Mouse (Mus musculus) forebrain, embryonic 12.5 days (tissue): ENCODE data around the gene Trap1a. TPM values are rescaled to one million over a fixed set of nuclear protein-coding genes. Genes with fewer than 3 reads are reported as not detected.

ENCODE experiments used
- ATAC-seq: fragments of 200-750 bp; cut with Nextera tagmentation; 2 replicates; pipeline ENCODE4 v1.8.0; 2017; ENCODE audit warnings: moderate TSS enrichment; ENCODE audit not compliant: low FRiP score
- H3K27ac ChIP-seq: fragments of 300-500 bp; sonication (generic); 2 replicates; pipeline ENCODE4 v1.5.1; 2016; ENCODE audit warnings: mild to moderate bottlenecking
- H3K27me3 ChIP-seq: fragments of 300-500 bp; sonication (generic); 2 replicates; pipeline ENCODE4 v1.6.1; 2016; ENCODE audit warnings: mild to moderate bottlenecking
- H3K36me3 ChIP-seq: fragments of 300-500 bp; sonication (generic); replicated peaks from 2 replicates; pipeline ENCODE4 v1.6.1; 2016; ENCODE audit warnings: mild to moderate bottlenecking
- H3K4me1 ChIP-seq: fragments of 300-500 bp; sonication (generic); 2 replicates; pipeline ENCODE4 v1.6.1; 2016
- H3K4me2 ChIP-seq: fragments of 300-500 bp; sonication (generic); 2 replicates; pipeline ENCODE4 v1.6.1; 2016; ENCODE audit warnings: mild to moderate bottlenecking, moderate library complexity
- H3K4me3 ChIP-seq: fragments of 300-500 bp; sonication (generic); replicated peaks from 2 replicates; pipeline ENCODE4 v1.5.1; 2016; ENCODE audit warnings: mild to moderate bottlenecking
- H3K9ac ChIP-seq: fragments of 300-500 bp; sonication (generic); 2 replicates; pipeline ENCODE4 v1.6.1; 2016; ENCODE audit warnings: mild to moderate bottlenecking
- H3K9me3 ChIP-seq: fragments of 300-500 bp; sonication (generic); 2 replicates; pipeline ENCODE4 v1.6.1; 2016
- WGBS: fragments of 180-500 bp; shearing (Covaris S2); methylation state at CpG from one replicate; pipeline ENCODE4 v1.1.7; 2016; 5-methylcytosine and 5-hydroxymethylcytosine counted together
- polyA plus RNA-seq: library from polyadenylated mRNA; unstranded; fragments of >200 nt; fragmentation: Nextera tagmentation; extraction: Ambion mirVana; gene quantifications from 2 replicates; pipeline ENCODE4 v1.2.1, GENCODE M21; 2016

The Trap1a gene
- polyA plus RNA-seq, 1 experiment from 2014 or later: not detected

DNA sequence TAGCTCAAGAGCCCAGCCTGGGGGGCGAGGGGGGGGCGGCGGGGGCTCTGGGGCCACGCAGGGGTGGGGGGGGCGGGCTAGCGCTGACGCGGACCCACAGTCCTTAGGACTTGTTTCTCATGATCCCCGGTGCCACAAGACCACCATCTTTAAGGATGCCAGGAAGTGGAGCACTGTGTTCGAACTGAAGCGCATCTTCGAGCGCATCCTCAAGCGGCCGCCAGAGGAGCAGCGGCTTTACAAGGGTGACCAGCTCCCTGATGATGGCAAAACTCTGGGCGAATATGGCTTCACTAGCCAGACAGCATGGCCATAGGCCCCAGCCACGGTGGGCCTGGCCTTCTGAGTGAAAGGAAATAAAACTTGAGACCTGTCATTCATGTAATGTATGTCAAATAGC lies 24.9 kb downstream of the Trap1a start:
- H3K27ac ChIP-seq: no peak overlapping the region
- no peak overlapping the region for H3K9ac ChIP-seq
- 0 out of 2 replicates have a peak, but pooled peaks cover 5% of the 10 kb centered on the region for H3K27me3 ChIP-seq
- no peaks in the 10 kb centered on the region for H3K4me1 ChIP-seq
- no peak overlapping the region for H3K4me3 ChIP-seq
- H3K36me3 ChIP-seq: no peaks in the 10 kb centered on the region
- 73% methylated on average over 18 of the region's 18 CpGs for WGBS
- H3K9me3 ChIP-seq: no peaks in the 10 kb centered on the region
- ATAC-seq: no peak
- no peak overlapping the region for H3K4me2 ChIP-seq

DNA sequence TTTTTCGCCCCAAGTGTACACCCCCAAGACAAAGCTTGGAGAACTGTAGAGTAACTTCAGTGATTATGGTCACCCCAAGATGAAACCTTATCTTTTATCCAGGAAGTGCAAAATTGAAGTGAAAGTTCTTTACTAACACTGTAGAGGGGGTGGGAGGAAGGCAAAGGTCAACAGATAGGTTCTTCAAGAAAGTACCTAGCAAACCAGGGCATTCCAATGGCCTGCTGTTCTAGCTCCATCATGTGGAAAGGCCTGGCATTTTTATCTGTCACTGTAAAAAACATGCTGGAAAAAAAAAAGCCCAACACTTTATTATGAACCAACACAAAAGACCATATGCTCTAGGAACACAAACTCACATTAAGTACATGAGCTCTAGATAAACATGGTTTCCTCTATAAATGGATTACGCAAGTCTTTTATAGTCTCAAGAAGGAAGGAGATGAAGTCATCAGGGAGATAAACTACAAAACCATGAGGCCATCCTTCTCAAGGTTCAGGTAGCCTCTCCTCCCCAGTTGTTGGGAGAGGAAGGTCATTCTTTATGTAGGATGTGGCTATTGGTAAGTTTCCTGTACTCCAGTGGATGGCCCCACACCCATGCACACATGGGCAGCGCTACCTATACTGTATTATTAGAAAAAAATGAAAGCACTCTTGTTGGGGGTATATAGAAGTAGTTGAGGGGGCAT lies 33.5 kb downstream of the Trap1a start:
- no peak for ATAC-seq
- Histone ChIP-seq H3K27ac (no peak overlapping the region), H3K36me3 (no peaks in the 10 kb centered on the region), H3K9me3 (no peaks in the 10 kb centered on the region), H3K9ac (no peak overlapping the region), H3K4me3 (no peak overlapping the region), H3K4me2 (no peak overlapping the region), H3K4me1 (no peaks in the 10 kb centered on the region), H3K27me3 (peaks cover 4% of the 10 kb centered on the region; the same call in 1 of the 2 replicates)
- WGBS: 96% methylated on average over 3 of the region's 3 CpGs

DNA sequence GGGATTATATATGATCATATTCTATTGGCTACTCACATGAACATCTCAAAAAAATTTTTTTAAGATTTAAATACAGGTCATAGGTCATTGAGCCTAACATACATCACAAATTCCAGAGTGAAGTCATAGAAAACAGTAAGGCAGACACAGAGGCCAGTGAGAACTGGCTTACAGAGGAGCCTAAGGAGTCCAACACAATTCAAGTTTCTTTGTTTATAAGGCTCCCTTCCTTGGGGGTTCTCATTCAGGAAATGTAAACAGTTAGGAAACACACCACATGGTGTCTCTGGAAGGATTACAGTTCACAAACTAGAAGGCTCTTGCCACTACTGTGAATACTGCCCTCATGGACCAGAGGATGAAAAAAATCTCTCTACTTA lies 34.0 kb downstream of the Trap1a start:
- no peak overlapping the region for H3K4me2 ChIP-seq
- ATAC-seq: no peak
- no peak overlapping the region for H3K27ac ChIP-seq
- H3K4me3 ChIP-seq: no peak overlapping the region
- H3K36me3 ChIP-seq: no peaks in the 10 kb centered on the region
- no peaks in the 10 kb centered on the region for H3K9me3 ChIP-seq
- peaks cover 4% of the 10 kb centered on the region; the same call in 1 of the 2 replicates for H3K27me3 ChIP-seq
- H3K4me1 ChIP-seq: no peaks in the 10 kb centered on the region
- H3K9ac ChIP-seq: no peak overlapping the region

DNA sequence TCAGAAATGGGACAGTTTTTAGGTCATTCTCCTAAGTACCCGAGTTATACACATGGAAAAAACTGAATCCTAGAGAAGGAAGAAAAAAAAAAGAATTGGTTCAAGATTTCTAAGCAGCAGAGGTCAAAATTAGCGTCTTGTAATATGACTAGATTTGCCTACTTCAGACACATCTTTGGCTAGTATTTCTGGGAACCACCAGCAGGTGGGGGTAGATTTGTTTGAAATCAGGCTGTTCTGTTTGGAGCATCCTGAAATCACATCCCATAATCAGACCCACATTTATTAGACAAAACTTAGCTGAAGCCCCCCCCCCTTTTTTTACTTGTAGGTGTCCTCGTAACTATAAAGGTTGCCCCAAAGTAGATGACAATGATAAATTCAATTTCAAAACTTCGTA lies 35.6 kb downstream of the Trap1a start:
- no peak overlapping the region for H3K27ac ChIP-seq
- no peak overlapping the region for H3K4me3 ChIP-seq
- H3K9me3 ChIP-seq: no peaks in the 10 kb centered on the region
- H3K36me3 ChIP-seq: no peaks in the 10 kb centered on the region
- ATAC-seq: no peak
- no peak overlapping the region for H3K9ac ChIP-seq
- 65% methylated on average over 4 of the region's 4 CpGs for WGBS
- H3K4me2 ChIP-seq: no peak overlapping the region
- H3K4me1 ChIP-seq: no peaks in the 10 kb centered on the region
- H3K27me3 ChIP-seq: peaks cover 4% of the 10 kb centered on the region; the same call in 1 of the 2 replicates

DNA sequence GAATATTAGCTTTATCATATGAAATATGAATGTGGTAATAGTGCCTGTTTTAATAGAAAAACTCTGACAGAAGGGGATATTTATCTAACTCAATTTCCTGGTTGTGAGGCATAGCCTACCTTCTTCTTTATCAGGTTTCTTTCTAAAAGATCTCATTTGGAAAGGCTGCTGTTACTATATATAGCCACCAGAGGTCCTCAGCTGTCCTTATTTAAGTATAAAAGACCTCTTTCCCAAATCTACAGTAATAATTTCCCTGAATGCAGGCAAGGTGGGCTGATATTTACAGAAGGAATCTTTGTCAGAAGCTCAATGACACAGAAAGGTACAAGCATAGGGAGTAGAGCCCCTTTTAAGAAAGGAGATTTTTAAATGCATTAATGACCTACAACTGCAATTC lies 39.2 kb downstream of the Trap1a start:
- Histone ChIP-seq H3K4me3 (no peak overlapping the region), H3K27me3 (peaks cover 7% of the 10 kb centered on the region; the same call in 1 of the 2 replicates), H3K36me3 (no peaks in the 10 kb centered on the region), H3K27ac (no peak overlapping the region), H3K4me2 (no peak overlapping the region), H3K9ac (no peak overlapping the region), H3K4me1 (no peaks in the 10 kb centered on the region), H3K9me3 (no peaks in the 10 kb centered on the region)
- ATAC-seq: no peak

Other genes with a start within 250 kb of the Trap1a start
- not detected in 2 replicates for gene Serpina7, start 248.4 kb upstream of the Trap1a start, polyA plus RNA-seq
- gene 4930513O06Rik, start 247.4 kb upstream of the Trap1a start, polyA plus RNA-seq: not detected in 2 replicates
- gene 4933428M09Rik, start 154.5 kb upstream of the Trap1a start, polyA plus RNA-seq: not detected in 2 replicates
- 13.7 and 13.8 TPM in 2 replicates for gene Mum1l1, start 123.6 kb upstream of the Trap1a start, polyA plus RNA-seq
- gene D330045A20Rik, start 146.7 kb downstream of the Trap1a start, polyA plus RNA-seq: 2.5 and 4.0 TPM in 2 replicates
- gene Rnf128, start 229.6 kb downstream of the Trap1a start, polyA plus RNA-seq: 1.1 and 1.4 TPM in 2 replicates